Mouse (Mus musculus): ENCODE results near the gene Pde4b. TPM values are rescaled to one million over a fixed set of nuclear protein-coding genes. Genes with fewer than 3 reads are reported as not detected.

Gene Pde4b
- polyA plus RNA-seq, 1 experiment from 2014 or later, result 14.6 TPM

GRCm38 (mm10) chr4:102088235-102088867 lies 1.0 kb downstream of the Pde4b start:
- no peaks in the 10 kb centered on the region for H3K4me1 ChIP-seq (replicated peaks; ENCODE audit: control insufficient read depth, insufficient read depth, low read length)
- ATAC-seq (replicated peaks; ENCODE audit: low FRiP score, low TSS enrichment, low read depth) (0 out of 2 replicates have a peak, but pooled peaks have one; percentile 43), DNase-seq (ENCODE audit: low spot score) (peak; percentile 77)
- peak overlapping the region; percentile 99 for H3K4me2 ChIP-seq (ENCODE audit: low read length)
- peaks cover 31% of the 10 kb centered on the region for H3K27me3 ChIP-seq (replicated peaks; ENCODE audit: control insufficient read depth, insufficient read depth, low read length)
- H3K9ac ChIP-seq (ENCODE audit: low read length), result peak overlapping the region; percentile 47
- H3K4me3 ChIP-seq (ENCODE audit: low read depth, low read length), result peak overlapping the region; percentile 60
- 21% methylated on average over 15 of the region's 15 CpGs for WGBS
- no peaks in the 10 kb centered on the region for H3K9me3 ChIP-seq (ENCODE audit: control insufficient read depth, low read length)
- no peak overlapping the region for H3K27ac ChIP-seq (ENCODE audit: low read depth)
- no peaks in the 10 kb centered on the region for H3K36me3 ChIP-seq (ENCODE audit: control insufficient read depth, insufficient read depth, low read length)

DNA sequence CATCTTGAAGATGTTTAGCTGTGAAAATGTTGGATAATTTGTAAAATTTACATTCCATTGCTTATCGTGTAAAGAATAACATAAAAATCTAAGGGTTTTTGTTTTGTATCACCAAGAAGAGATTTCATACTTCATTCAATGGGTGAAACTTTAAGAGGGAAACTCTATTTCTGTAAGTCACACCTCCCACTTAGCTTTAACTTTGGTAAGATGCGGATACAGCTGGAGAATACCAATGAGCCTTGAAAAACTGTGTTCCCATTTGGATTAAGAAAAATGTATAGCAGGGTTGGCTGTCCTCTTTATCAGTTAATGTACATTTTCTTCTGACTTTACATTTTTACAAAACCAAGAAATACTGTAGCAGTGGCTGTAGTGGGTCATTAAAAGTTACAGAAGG lies 8.5 kb downstream of the Pde4b start:
- ATAC-seq (replicated peaks; ENCODE audit: low FRiP score, low TSS enrichment, low read depth) (no peak), DNase-seq (ENCODE audit: low spot score) (no peak)
- Histone ChIP-seq H3K27me3 (replicated peaks; ENCODE audit: control insufficient read depth, insufficient read depth, low read length) (no peaks in the 10 kb centered on the region), H3K27ac (ENCODE audit: low read depth) (no peak overlapping the region), H3K9ac (ENCODE audit: low read length) (no peak overlapping the region), H3K4me3 (ENCODE audit: low read depth, low read length) (no peak overlapping the region), H3K4me1 (replicated peaks; ENCODE audit: control insufficient read depth, insufficient read depth, low read length) (no peaks in the 10 kb centered on the region), H3K4me2 (ENCODE audit: low read length) (no peak overlapping the region), H3K9me3 (ENCODE audit: control insufficient read depth, low read length) (no peaks in the 10 kb centered on the region), H3K36me3 (ENCODE audit: control insufficient read depth, insufficient read depth, low read length) (no peaks in the 10 kb centered on the region)
- WGBS, result 90% methylated on average over 2 of the region's 2 CpGs

DNA sequence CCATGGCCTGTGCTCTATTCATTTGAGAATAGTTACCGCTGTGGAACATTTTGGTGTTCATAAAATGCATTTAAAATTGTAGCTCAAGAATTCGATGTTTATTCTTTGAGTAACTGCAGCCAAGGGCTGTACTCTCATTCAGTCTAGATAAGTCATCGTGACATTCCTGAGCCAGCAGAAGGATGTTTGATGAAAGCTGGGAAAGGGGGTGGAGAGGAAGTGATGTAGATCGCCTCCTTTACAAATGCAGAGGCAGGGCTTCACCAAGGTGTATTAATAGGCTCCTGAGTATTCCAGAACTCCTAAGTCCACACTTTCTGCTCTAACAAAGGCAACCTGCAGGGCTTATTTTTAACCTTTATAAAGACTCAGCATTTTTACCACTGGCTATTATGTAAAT lies 14.9 kb downstream of the Pde4b start:
- Histone ChIP-seq H3K4me1 (replicated peaks; ENCODE audit: control insufficient read depth, insufficient read depth, low read length) (0 out of 2 replicates have a peak, but pooled peaks cover 3% of the 10 kb centered on the region), H3K9ac (ENCODE audit: low read length) (no peak overlapping the region), H3K4me2 (ENCODE audit: low read length) (no peak overlapping the region), H3K36me3 (ENCODE audit: control insufficient read depth, insufficient read depth, low read length) (no peaks in the 10 kb centered on the region), H3K9me3 (ENCODE audit: control insufficient read depth, low read length) (no peaks in the 10 kb centered on the region), H3K27ac (ENCODE audit: low read depth) (no peak overlapping the region), H3K27me3 (replicated peaks; ENCODE audit: control insufficient read depth, insufficient read depth, low read length) (no peaks in the 10 kb centered on the region), H3K4me3 (ENCODE audit: low read depth, low read length) (no peak overlapping the region)
- WGBS, result 40% methylated on average over 4 of the region's 4 CpGs
- ATAC-seq (replicated peaks; ENCODE audit: low FRiP score, low TSS enrichment, low read depth) (no peak), DNase-seq (ENCODE audit: low spot score) (no peak)

- Histone ChIP-seq H3K4me3 (ENCODE audit: low read depth, low read length) (no peak overlapping the region), H3K4me2 (ENCODE audit: low read length) (no peak overlapping the region), H3K27me3 (replicated peaks; ENCODE audit: control insufficient read depth, insufficient read depth, low read length) (no peaks in the 10 kb centered on the region), H3K27ac (ENCODE audit: low read depth) (no peak overlapping the region), H3K9ac (ENCODE audit: low read length) (no peak overlapping the region), H3K9me3 (ENCODE audit: control insufficient read depth, low read length) (no peaks in the 10 kb centered on the region), H3K36me3 (ENCODE audit: control insufficient read depth, insufficient read depth, low read length) (no peaks in the 10 kb centered on the region), H3K4me1 (replicated peaks; ENCODE audit: control insufficient read depth, insufficient read depth, low read length) (0 out of 2 replicates have a peak, but pooled peaks cover 3% of the 10 kb centered on the region)
- WGBS, result 79% methylated on average over 2 of the region's 2 CpGs
- ATAC-seq (replicated peaks; ENCODE audit: low FRiP score, low TSS enrichment, low read depth) (no peak), DNase-seq (ENCODE audit: low spot score) (no peak)
Measured at GRCm38 (mm10) chr4:102104534-102105014, 17.2 kb downstream of the Pde4b start.

DNA sequence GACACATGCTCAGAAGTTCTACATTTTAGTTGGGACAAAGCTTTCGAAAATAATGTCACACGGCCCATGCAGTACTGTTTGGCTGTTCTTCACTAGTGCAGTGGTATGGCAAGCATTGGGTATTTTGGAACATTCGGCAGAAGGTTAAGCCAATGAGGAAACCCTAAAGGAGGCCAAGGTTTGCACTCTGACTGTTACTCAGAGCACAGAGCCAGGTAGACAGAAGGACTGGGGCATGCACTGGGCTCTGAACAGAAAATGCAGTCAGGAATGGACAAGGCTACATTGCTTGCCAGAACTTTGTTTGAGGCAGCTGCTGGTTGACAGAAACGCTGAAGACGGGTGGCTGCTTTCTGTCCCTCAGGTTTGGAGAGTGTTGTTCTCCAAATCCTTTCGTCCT lies 19.4 kb downstream of the Pde4b start:
- Histone ChIP-seq H3K9me3 (ENCODE audit: control insufficient read depth, low read length) (no peaks in the 10 kb centered on the region), H3K4me1 (replicated peaks; ENCODE audit: control insufficient read depth, insufficient read depth, low read length) (0 out of 2 replicates have a peak, but pooled peaks cover 3% of the 10 kb centered on the region), H3K4me2 (ENCODE audit: low read length) (no peak overlapping the region), H3K4me3 (ENCODE audit: low read depth, low read length) (no peak overlapping the region), H3K9ac (ENCODE audit: low read length) (no peak overlapping the region), H3K36me3 (ENCODE audit: control insufficient read depth, insufficient read depth, low read length) (no peaks in the 10 kb centered on the region), H3K27me3 (replicated peaks; ENCODE audit: control insufficient read depth, insufficient read depth, low read length) (no peaks in the 10 kb centered on the region), H3K27ac (ENCODE audit: low read depth) (no peak overlapping the region)
- WGBS, result 90% methylated on average over 6 of the region's 6 CpGs
- ATAC-seq (replicated peaks; ENCODE audit: low FRiP score, low TSS enrichment, low read depth) (no peak), DNase-seq (ENCODE audit: low spot score) (no peak)

DNA sequence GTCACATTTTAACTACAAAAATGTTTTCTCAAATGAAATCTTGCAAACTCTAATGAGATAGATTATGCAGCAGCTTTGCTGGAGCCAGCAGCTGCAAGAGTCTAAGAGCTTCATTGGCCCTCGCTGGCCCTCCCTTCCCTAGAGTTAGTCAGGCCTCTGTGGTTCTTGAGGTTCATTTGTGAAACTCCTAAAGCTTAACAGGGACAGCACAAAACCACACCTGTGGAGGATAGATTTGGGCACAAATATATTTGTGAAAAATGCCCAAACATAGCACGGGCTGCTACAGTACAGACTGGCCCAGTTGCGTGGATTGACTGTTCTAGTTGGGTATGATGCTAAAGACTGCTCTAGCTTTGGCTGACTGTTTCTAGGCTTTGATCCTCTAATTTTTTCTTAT lies 32.1 kb downstream of the Pde4b start:
- no peak for ATAC-seq (replicated peaks; ENCODE audit: low FRiP score, low TSS enrichment, low read depth)
- DNase-seq (ENCODE audit: low spot score), result no peak
- Histone ChIP-seq H3K27me3 (replicated peaks; ENCODE audit: control insufficient read depth, insufficient read depth, low read length) (no peaks in the 10 kb centered on the region), H3K4me3 (ENCODE audit: low read depth, low read length) (no peak overlapping the region), H3K9ac (ENCODE audit: low read length) (no peak overlapping the region), H3K27ac (ENCODE audit: low read depth) (no peak overlapping the region), H3K4me1 (replicated peaks; ENCODE audit: control insufficient read depth, insufficient read depth, low read length) (no peaks in the 10 kb centered on the region), H3K36me3 (ENCODE audit: control insufficient read depth, insufficient read depth, low read length) (no peaks in the 10 kb centered on the region), H3K4me2 (ENCODE audit: low read length) (no peak overlapping the region), H3K9me3 (ENCODE audit: control insufficient read depth, low read length) (no peaks in the 10 kb centered on the region)
- 88% methylated on average over 3 of the region's 3 CpGs for WGBS

GRCm38 (mm10) chr4:102136366-102136849 lies 49.1 kb downstream of the Pde4b start:
- Histone ChIP-seq H3K36me3 (ENCODE audit: control insufficient read depth, insufficient read depth, low read length) (no peaks in the 10 kb centered on the region), H3K9me3 (ENCODE audit: control insufficient read depth, low read length) (no peaks in the 10 kb centered on the region), H3K27ac (ENCODE audit: low read depth) (no peak overlapping the region), H3K9ac (ENCODE audit: low read length) (no peak overlapping the region), H3K4me2 (ENCODE audit: low read length) (no peak overlapping the region), H3K4me3 (ENCODE audit: low read depth, low read length) (no peak overlapping the region), H3K27me3 (replicated peaks; ENCODE audit: control insufficient read depth, insufficient read depth, low read length) (no peaks in the 10 kb centered on the region), H3K4me1 (replicated peaks; ENCODE audit: control insufficient read depth, insufficient read depth, low read length) (no peaks in the 10 kb centered on the region)
- no peak for DNase-seq (ENCODE audit: low spot score)
- ATAC-seq (replicated peaks; ENCODE audit: low FRiP score, low TSS enrichment, low read depth), result no peak
- 79% methylated on average over 3 of the region's 3 CpGs for WGBS

- Histone ChIP-seq H3K4me1 (replicated peaks; ENCODE audit: control insufficient read depth, insufficient read depth, low read length) (no peaks in the 10 kb centered on the region), H3K9ac (ENCODE audit: low read length) (no peak overlapping the region), H3K4me2 (ENCODE audit: low read length) (no peak overlapping the region), H3K9me3 (ENCODE audit: control insufficient read depth, low read length) (no peaks in the 10 kb centered on the region), H3K36me3 (ENCODE audit: control insufficient read depth, insufficient read depth, low read length) (no peaks in the 10 kb centered on the region), H3K27ac (ENCODE audit: low read depth) (no peak overlapping the region), H3K4me3 (ENCODE audit: low read depth, low read length) (no peak overlapping the region), H3K27me3 (replicated peaks; ENCODE audit: control insufficient read depth, insufficient read depth, low read length) (no peaks in the 10 kb centered on the region)
- WGBS, result 78% methylated on average over 4 of the region's 4 CpGs
- ATAC-seq (replicated peaks; ENCODE audit: low FRiP score, low TSS enrichment, low read depth), result no peak
- no peak for DNase-seq (ENCODE audit: low spot score)
Measured at GRCm38 (mm10) chr4:102138346-102138745, 51.0 kb downstream of the Pde4b start.

DNA sequence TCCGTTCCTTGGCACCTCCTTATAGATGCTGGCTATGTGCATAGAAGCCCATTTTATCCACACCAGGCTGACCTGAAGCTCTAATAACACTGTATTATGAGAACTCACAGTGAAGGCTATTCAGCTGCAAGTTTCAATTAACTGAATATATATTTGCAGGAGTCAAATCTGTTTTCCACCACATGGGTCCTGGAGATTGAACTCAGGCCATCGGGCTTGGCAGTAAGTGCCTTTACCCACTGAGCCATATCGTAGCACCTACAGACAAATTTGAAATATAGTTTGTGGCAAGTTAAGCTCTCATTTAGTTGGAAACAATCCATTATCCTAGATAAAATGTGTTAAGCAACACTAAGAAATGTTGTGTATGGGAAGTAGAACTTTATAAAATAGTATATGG lies 53.9 kb downstream of the Pde4b start:
- Histone ChIP-seq H3K27me3 (replicated peaks; ENCODE audit: control insufficient read depth, insufficient read depth, low read length) (no peaks in the 10 kb centered on the region), H3K4me1 (replicated peaks; ENCODE audit: control insufficient read depth, insufficient read depth, low read length) (no peaks in the 10 kb centered on the region), H3K4me2 (ENCODE audit: low read length) (no peak overlapping the region), H3K27ac (ENCODE audit: low read depth) (no peak overlapping the region), H3K9me3 (ENCODE audit: control insufficient read depth, low read length) (no peaks in the 10 kb centered on the region), H3K9ac (ENCODE audit: low read length) (no peak overlapping the region), H3K4me3 (ENCODE audit: low read depth, low read length) (no peak overlapping the region), H3K36me3 (ENCODE audit: control insufficient read depth, insufficient read depth, low read length) (no peaks in the 10 kb centered on the region)
- ATAC-seq (replicated peaks; ENCODE audit: low FRiP score, low TSS enrichment, low read depth) (no peak), DNase-seq (ENCODE audit: low spot score) (no peak)
- 87% methylated on average over 3 of the region's 3 CpGs for WGBS

Data from intestine, embryonic 14.5 days (tissue).